Mouse (Mus musculus) CD4-positive, CD25-positive, alpha-beta regulatory T cell, adult 4 months (primary cell): Measurements from ENCODE around the gene Actbl2. TPM values are rescaled to one million over a fixed set of nuclear protein-coding genes. Genes with fewer than 3 reads are reported as not detected.

Experiments used
- ATAC-seq: one replicate; pipeline ENCODE4 v1.8.0; 2017
- polyA plus RNA-seq, 2 experiments: library from polyadenylated mRNA; unstranded; fragments of 100-300 nt; shearing (Covaris generic); gene quantifications; one replicate each; pipeline ENCODE4 v1.2.1; 2017

The Actbl2 gene
- polyA plus RNA-seq, result not detected

DNA sequence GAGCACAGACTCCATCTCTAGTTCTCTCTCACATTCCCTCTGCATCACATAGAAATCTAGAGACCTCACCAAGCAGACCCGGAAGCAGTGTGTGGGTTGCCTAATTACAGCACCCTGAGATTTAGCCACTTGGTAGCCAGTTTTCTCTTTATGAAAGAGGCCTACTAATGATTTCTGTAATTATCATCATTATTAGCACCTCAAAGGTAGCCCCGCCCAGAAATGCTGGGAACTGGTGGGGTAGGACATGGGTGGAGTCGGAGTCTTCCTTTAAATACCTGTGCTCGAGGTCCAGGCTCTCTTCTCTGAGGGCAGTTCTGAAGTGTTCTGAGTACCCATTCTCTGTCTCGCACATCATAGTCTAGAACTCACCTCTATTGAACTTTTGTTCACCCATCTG lies at the start of gene Actbl2:
TSS of gene Actbl2 (plus strand) at position 301 of the 400 bp plus-strand sequence.
- no peak for ATAC-seq

DNA sequence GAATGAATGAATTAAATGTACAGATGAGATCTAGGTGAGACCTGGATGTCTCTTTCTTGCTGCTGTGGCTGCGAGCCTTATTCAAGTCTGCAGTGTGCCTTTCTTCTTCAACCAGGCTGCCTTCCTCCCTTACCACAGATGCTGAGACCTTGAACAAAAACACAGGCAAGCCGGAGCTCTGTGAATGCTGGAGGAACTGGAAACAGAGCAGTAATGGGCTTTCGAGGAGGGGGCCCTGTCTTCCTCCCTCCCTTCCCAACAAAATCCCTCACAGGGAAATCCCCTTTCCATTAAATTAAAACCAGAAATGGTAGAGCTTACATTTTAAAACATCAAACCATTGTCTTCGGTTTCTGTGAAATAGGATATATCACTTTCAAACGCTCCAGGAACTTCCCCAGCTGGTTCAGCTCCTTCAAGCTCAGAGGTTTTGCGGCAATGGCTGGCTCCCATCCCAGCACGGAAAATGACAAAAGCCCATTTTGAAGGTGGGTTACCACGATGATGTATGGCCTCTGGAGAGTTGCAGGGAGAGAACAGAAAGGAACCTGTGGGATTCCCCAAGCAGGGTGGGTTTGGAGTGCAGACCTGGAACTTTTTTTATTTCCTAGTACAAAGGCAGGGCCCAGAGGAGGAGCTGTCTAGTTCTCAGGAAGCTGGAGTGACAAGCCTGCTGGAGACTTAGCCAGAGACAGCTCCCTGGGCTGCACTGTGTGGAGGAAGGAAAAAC lies 44.0 kb upstream of the Actbl2 start:
- no peak for ATAC-seq

DNA sequence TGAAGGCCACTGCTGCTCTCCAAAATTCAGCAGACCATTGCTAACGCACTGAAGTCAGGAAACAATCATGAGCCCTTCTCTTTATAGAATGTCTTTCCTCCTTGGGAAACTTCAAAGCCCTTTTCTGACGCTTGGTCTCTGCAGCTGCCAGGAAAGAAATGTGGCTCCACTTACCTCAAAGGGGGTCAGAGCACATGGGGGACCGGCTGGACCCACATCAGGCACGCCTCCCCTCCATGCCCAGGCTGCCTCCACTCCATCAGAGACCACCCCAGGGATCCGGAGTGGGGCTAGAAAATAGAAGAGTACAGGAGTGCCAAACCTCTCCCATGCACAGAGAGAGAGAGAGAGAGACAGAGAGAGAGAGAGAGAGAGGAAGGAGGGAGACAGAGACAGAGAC lies 26.0 kb upstream of the Actbl2 start:
- ATAC-seq, result no peak

- ATAC-seq, result no peak
These were observed 25.3 kb upstream of the Actbl2 start for GRCm38 (mm10) chr13:111229541-111229940.

- no peak for ATAC-seq
These were observed 22.4 kb upstream of the Actbl2 start for GRCm38 (mm10) chr13:111232416-111232815.

GRCm38 (mm10) chr13:111233356-111233755 lies 21.5 kb upstream of the Actbl2 start:
- no peak for ATAC-seq

- ATAC-seq, result no peak
These were observed 20.2 kb upstream of the Actbl2 start for GRCm38 (mm10) chr13:111234573-111234972.

- ATAC-seq, result no peak
These were observed 19.1 kb upstream of the Actbl2 start for GRCm38 (mm10) chr13:111235719-111236166.

DNA sequence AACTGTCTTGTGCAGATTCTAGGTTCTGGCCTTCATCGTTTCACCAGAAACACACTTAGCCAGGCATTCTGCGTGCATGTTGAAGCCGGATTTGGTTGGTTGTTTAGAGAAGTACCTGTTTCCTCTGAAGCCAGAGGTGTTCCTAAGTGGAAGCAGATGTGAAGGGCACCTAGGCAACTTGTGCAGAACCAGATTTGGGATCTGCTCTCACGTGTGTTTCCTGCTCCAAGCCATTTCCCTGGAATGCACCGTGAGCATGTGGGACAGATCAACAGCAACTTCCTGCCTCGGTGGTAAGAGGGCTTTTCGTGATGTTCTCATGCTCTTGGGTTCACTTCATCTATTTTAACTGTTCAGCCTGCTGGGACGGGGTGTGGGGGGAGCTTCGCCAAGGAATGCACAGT lies 18.4 kb upstream of the Actbl2 start:
- no peak for ATAC-seq

DNA sequence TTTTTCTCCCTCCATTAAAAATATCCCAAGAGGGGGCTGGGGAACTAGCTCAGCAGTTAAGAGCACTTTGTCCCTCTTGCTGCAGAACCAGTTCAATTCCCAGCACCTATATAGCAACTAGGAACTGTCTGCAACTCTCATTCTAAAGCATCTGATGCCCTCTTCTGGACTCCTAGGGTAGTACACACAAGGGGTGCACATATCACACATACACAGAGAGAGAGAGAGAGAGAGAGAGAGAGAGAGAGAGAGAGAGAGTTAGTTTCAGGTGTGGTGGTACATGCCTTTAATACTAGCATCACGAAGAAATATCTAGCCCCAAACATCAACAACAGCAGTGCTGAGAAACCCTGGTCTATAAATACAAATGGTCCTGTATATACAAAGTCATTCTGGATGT lies 17.5 kb upstream of the Actbl2 start:
- no peak for ATAC-seq

GRCm38 (mm10) chr13:111237865-111238465 lies 16.8 kb upstream of the Actbl2 start:
- peak; percentile 72 for ATAC-seq

DNA sequence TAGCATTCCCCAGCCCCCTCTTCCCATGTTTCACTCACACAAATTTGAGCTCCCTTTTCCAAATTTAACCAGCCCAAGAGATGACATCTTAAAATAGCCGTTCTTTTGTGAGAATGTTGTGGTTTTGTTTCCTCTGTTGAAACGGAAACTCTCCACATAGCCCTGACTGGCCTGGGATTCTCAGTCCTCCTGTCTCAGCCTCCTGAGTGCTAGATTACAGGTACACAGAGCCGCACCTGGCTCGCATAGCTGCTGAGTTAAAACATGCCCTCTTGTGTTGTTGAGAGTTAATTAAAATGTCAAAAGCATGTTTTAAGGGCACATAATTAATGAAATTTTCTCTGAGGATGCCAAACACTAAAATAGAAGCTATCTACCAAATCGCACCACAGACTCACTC lies 3.7 kb upstream of the Actbl2 start:
- no peak for ATAC-seq

DNA sequence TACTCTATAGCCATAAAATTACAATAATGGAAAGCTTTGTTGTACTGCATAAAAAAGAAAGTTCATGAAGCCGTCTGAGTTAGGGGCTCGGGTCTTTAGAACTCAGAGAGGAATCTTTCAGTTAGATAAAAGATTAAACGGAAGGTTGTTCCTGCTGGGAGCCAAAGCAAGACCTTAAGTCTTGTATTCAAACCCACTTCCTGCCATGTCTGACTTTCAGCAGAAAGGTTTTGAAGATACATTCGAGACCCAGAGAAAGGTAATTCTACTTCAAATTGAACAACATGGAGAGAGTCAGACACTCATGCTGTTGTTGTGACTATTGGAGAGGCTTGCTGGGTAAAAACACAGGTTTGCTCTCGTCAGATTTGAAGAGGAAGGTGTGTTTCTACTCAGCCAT lies 3.0 kb upstream of the Actbl2 start:
- ATAC-seq, result peak; percentile 77

DNA sequence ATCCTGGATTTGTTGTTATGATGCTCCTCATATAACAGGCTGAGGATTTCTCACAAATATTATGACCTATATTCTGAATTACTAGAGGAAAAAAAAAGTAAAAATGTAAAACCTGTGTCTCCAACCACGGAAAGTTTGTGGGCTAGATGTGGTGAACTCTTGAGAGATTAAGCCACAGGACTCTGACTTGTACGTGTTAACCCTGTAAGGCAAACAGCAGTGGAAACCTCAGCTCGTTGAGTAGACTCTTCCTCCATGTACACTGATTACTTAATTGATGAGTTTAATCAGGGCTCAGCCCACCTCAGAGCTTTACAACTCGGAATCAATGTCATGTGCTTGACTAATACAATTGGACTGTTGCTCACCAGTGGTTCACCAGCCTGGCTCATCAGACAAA lies 3.2 kb downstream of the Actbl2 start:
- peak; percentile 61 for ATAC-seq

- ATAC-seq, result peak; percentile 61
These were observed 3.7 kb downstream of the Actbl2 start for GRCm38 (mm10) chr13:111258424-111259092.

DNA sequence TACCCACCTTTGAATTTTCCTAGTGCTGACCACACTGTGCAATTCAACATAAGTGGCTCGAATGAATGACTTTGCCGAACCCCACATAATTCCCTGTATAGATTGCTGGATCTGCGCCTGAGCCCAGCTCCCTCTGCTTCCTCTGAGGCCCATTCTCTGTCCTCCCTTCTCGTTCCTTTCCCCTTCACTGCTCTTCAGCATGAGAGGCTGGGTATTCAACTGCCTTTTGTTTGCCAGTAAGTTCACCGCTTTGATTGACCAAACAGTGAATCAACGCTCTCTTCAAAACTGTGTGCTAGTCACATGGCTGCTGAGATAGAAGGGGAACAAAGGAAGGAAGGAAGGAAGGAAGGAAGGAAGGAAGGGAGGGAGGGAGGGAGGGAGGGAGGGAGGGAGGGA lies 4.3 kb downstream of the Actbl2 start:
- no peak for ATAC-seq

DNA sequence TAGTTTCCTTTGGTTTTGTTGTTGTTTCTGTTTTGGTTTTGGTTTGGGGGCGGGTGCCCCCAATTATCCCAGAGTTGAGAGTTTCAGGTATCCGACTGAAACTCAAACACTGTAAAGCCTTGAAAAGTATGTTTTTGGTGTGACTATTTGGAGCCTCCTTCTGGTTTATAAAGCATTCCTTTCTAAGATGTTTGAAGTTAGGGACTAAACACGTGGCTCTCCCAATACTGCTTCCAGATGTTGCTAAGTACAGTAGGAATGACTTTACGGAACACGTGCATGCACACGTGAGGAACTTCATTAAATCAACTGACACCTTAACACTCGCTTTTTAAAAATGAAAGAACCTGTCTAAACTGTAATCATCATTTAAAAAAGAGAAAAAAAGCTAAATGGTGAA lies 4.9 kb downstream of the Actbl2 start:
- no peak for ATAC-seq

DNA sequence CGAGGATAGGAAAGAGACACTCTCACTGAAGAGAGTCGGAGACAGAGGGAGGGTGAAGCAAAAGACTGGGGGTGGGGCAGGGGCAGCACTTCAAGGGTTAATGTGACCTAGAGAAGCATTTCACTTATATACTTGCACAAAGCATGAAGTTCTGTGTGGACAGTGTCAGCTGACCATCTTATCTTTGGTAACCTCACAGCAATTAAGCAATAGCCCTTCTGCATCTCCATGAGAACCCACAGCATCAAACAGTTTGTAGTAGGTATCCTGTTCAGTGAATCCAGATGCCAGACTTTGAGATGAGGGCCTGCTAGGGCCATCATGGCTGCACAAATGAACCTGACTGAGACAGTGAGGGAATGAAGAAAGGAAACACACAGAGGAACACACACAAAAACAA lies 8.4 kb downstream of the Actbl2 start:
- ATAC-seq, result no peak

DNA sequence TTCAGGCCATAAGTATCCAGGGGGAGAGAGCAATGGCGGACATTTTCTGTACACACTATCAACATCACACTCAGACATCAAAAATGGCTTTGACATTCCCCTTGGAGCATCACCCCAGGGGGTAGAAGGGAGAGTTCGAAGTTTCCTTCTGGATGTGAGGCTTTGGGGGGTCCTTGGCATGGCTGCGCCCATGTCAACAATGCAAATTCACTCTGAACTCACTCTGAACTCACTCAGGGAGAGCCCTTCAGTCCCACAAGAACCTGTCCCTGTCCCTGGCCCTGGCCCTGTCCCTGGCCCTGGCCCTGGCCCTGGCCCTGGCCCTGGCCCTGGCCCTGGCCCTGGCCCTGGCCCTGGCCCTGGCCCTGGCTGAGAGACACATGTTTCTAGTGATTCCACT lies 8.9 kb downstream of the Actbl2 start:
- no peak for ATAC-seq

DNA sequence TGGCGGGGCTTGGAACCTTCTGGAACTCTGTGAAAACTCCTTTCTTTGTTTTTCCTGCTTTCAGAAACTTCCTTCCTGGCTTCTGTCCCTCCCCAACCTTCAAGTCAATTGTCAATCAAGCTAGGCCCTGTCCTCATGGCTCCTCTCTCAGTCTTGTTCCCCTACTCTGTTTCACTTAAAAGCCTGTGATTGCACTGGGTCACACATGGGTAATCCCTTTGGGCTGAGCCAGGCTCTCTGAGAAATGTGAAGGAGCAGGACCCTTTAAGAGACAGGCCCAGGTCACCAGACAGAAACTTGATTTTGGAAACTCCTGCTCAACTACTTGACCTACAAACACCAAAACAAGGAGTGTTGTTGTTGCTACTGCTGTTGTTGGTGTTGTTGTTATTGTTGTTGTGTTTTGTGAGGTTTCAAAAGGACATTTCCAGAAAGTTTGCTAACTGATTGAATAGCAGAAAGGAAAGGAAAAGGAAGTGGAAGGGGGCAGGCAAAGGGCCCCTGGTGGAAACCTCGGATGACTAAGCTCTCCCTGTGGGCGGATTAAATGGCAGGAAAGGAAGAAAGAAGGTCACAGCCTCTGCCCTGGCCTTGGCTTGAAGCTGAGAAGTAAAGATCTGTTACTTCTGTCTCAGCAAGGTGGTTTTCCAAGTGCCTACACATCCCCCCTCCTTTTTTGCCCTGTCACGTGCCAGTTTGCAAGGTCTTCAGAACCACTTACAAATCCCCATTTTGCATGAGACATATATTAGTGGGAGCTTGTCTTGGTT lies 10.6 kb downstream of the Actbl2 start:
- ATAC-seq, result peak; percentile 76

GRCm38 (mm10) chr13:111266855-111267254 lies 12.0 kb downstream of the Actbl2 start:
- no peak for ATAC-seq

DNA sequence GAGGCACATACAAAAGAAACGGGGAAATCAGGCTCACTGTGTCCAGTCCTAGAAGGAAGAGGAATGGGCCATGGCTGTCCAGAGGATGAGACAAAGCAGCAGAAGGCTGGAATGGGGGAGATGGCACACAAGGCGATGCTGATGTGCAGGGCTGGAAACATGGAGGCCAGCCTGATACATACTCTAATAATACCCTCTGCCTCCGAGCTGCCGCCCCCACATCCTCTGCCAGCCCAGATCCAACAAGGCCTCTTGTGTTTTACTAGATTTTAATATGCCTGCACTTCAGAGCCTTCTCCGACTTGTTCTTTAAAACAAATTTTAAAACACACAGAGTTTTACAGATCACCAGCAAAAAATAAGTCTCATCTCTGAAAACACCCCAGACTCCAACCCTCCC lies 14.2 kb downstream of the Actbl2 start:
- ATAC-seq, result no peak

- ATAC-seq, result no peak
These were observed 15.0 kb downstream of the Actbl2 start for GRCm38 (mm10) chr13:111269789-111270335.
